Mouse (Mus musculus): ENCODE data around the gene Nuak2. TPM values are rescaled to one million over a fixed set of nuclear protein-coding genes. Genes with fewer than 3 reads are reported as not detected.
A peak's percentile ranks its signal among the peaks of the same experiment; 100 is the strongest.
"Not testable (repeated sequence)": the region's sequence is repeated elsewhere in the genome, so short reads cannot be mapped to it uniquely, and the experiment has no call there.

Gene Nuak2
- polyA plus RNA-seq, 1 experiment from 2014 or later: 0.84 TPM

- H3K4me1 ChIP-seq; H3K27ac ChIP-seq; H3K27me3 ChIP-seq (ENCODE audit: low read depth, poor library complexity, severe bottlenecking); H3K36me3 ChIP-seq; H3K4me3 ChIP-seq; H3K9me3 ChIP-seq (replicated peaks); DNase-seq (ENCODE audit: low spot score): not testable (repeated sequence)
These were observed 33.1 kb downstream of the Nuak2 start for GRCm38 (mm10) chr1:132349049-132349448.

GRCm38 (mm10) chr1:132349601-132350000 lies 33.7 kb downstream of the Nuak2 start:
- H3K36me3 ChIP-seq; H3K4me1 ChIP-seq; H3K27ac ChIP-seq; DNase-seq (ENCODE audit: low spot score); H3K9me3 ChIP-seq (replicated peaks); H3K4me3 ChIP-seq; H3K27me3 ChIP-seq (ENCODE audit: low read depth, poor library complexity, severe bottlenecking): not testable (repeated sequence)
- 95% methylated on average over 3 of the region's 3 CpGs for WGBS

GRCm38 (mm10) chr1:132351058-132351457 lies 35.1 kb downstream of the Nuak2 start:
- 95% methylated on average over 4 of the region's 4 CpGs for WGBS
- Histone ChIP-seq H3K4me3 (no peak overlapping the region), H3K36me3 (no peaks in the 10 kb centered on the region), H3K9me3 (replicated peaks) (no peaks in the 10 kb centered on the region), H3K27ac (no peak overlapping the region), H3K27me3 (ENCODE audit: low read depth, poor library complexity, severe bottlenecking) (no peaks in the 10 kb centered on the region), H3K4me1 (peaks cover 10% of the 10 kb centered on the region)
- DNase-seq (ENCODE audit: low spot score): no peak

GRCm38 (mm10) chr1:132353389-132353788 lies 37.5 kb downstream of the Nuak2 start:
- Histone ChIP-seq H3K4me1 (peaks cover 10% of the 10 kb centered on the region), H3K4me3 (no peak overlapping the region), H3K9me3 (replicated peaks) (no peaks in the 10 kb centered on the region), H3K27me3 (ENCODE audit: low read depth, poor library complexity, severe bottlenecking) (no peaks in the 10 kb centered on the region), H3K36me3 (peaks cover 17% of the 10 kb centered on the region), H3K27ac (no peak overlapping the region)
- no peak for DNase-seq (ENCODE audit: low spot score)
- 71% methylated on average over 5 of the region's 5 CpGs for WGBS

GRCm38 (mm10) chr1:132354234-132354633 lies 38.3 kb downstream of the Nuak2 start:
- no peaks in the 10 kb centered on the region for H3K27me3 ChIP-seq (ENCODE audit: low read depth, poor library complexity, severe bottlenecking)
- peaks cover 25% of the 10 kb centered on the region for H3K36me3 ChIP-seq
- whole genome bisulfite sequencing: 73% methylated on average over 9 of the region's 9 CpGs
- no peak for DNase-seq (ENCODE audit: low spot score)
- no peak overlapping the region for H3K4me3 ChIP-seq
- peak overlapping the region; percentile 42; the same call in 1 of the 2 replicates for H3K27ac ChIP-seq
- peaks cover 10% of the 10 kb centered on the region for H3K4me1 ChIP-seq
- H3K9me3 ChIP-seq (replicated peaks): no peaks in the 10 kb centered on the region

GRCm38 (mm10) chr1:132355162-132355601 lies 39.3 kb downstream of the Nuak2 start:
- WGBS: 77% methylated on average over 6 of the region's 6 CpGs
- Histone ChIP-seq H3K4me3 (no peak overlapping the region), H3K36me3 (peaks cover 35% of the 10 kb centered on the region), H3K27me3 (ENCODE audit: low read depth, poor library complexity, severe bottlenecking) (no peaks in the 10 kb centered on the region), H3K27ac (peak overlapping the region; percentile 54; the same call in 1 of the 2 replicates), H3K4me1 (peaks cover 10% of the 10 kb centered on the region), H3K9me3 (replicated peaks) (no peaks in the 10 kb centered on the region)
- DNase-seq (ENCODE audit: low spot score): no peak

- Histone ChIP-seq H3K27me3 (ENCODE audit: low read depth, poor library complexity, severe bottlenecking) (no peaks in the 10 kb centered on the region), H3K36me3 (peaks cover 41% of the 10 kb centered on the region), H3K9me3 (replicated peaks) (no peaks in the 10 kb centered on the region), H3K27ac (peak overlapping the region; percentile 54; the same call in 1 of the 2 replicates), H3K4me3 (no peak overlapping the region), H3K4me1 (peaks cover 10% of the 10 kb centered on the region)
- DNase-seq (ENCODE audit: low spot score): peak; percentile 85
- WGBS: 2% methylated on average over 3 of the region's 3 CpGs
These were observed 39.9 kb downstream of the Nuak2 start for GRCm38 (mm10) chr1:132355841-132356242.

GRCm38 (mm10) chr1:132356841-132357240 lies 40.9 kb downstream of the Nuak2 start:
- Histone ChIP-seq H3K9me3 (replicated peaks) (no peaks in the 10 kb centered on the region), H3K27me3 (ENCODE audit: low read depth, poor library complexity, severe bottlenecking) (no peaks in the 10 kb centered on the region), H3K27ac (no peak overlapping the region), H3K36me3 (peaks cover 51% of the 10 kb centered on the region), H3K4me3 (no peak overlapping the region), H3K4me1 (peaks cover 10% of the 10 kb centered on the region)
- 60% methylated on average over 1 of the region's 1 CpGs for WGBS
- DNase-seq (ENCODE audit: low spot score): no peak

GRCm38 (mm10) chr1:132361959-132362358 lies 46.0 kb downstream of the Nuak2 start:
- DNase-seq (ENCODE audit: low spot score): no peak
- H3K4me1 ChIP-seq: peaks cover 5% of the 10 kb centered on the region; the same call in 1 of the 2 replicates
- H3K27me3 ChIP-seq (ENCODE audit: low read depth, poor library complexity, severe bottlenecking): no peaks in the 10 kb centered on the region
- H3K4me3 ChIP-seq: no peak overlapping the region
- H3K36me3 ChIP-seq: peaks cover 71% of the 10 kb centered on the region
- H3K27ac ChIP-seq: no peak overlapping the region
- no peaks in the 10 kb centered on the region for H3K9me3 ChIP-seq (replicated peaks)
- 87% methylated on average over 6 of the region's 6 CpGs for WGBS

- peaks cover 9% of the 10 kb centered on the region; the same call in 1 of the 2 replicates for H3K4me1 ChIP-seq
- no peak overlapping the region for H3K4me3 ChIP-seq
- no peaks in the 10 kb centered on the region for H3K27me3 ChIP-seq (ENCODE audit: low read depth, poor library complexity, severe bottlenecking)
- no peaks in the 10 kb centered on the region for H3K9me3 ChIP-seq (replicated peaks)
- WGBS: 90% methylated on average over 3 of the region's 3 CpGs
- DNase-seq (ENCODE audit: low spot score): no peak
- peaks cover 51% of the 10 kb centered on the region for H3K36me3 ChIP-seq
- H3K27ac ChIP-seq: no peak overlapping the region
These were observed 48.5 kb downstream of the Nuak2 start for GRCm38 (mm10) chr1:132364388-132364787.

GRCm38 (mm10) chr1:132364896-132365557 lies 49.1 kb downstream of the Nuak2 start:
- H3K27ac ChIP-seq: no peak overlapping the region
- peaks cover 51% of the 10 kb centered on the region for H3K36me3 ChIP-seq
- no peak overlapping the region for H3K4me3 ChIP-seq
- DNase-seq (ENCODE audit: low spot score): no peak
- H3K27me3 ChIP-seq (ENCODE audit: low read depth, poor library complexity, severe bottlenecking): no peaks in the 10 kb centered on the region
- no peaks in the 10 kb centered on the region for H3K9me3 ChIP-seq (replicated peaks)
- 89% methylated on average over 7 of the region's 7 CpGs for WGBS
- H3K4me1 ChIP-seq: peaks cover 9% of the 10 kb centered on the region; the same call in 1 of the 2 replicates

- no peaks in the 10 kb centered on the region for H3K9me3 ChIP-seq (replicated peaks)
- H3K27me3 ChIP-seq (ENCODE audit: low read depth, poor library complexity, severe bottlenecking): no peaks in the 10 kb centered on the region
- DNase-seq (ENCODE audit: low spot score): no peak
- peak overlapping the region; percentile 17; the same call in 1 of the 2 replicates for H3K27ac ChIP-seq
- WGBS: 62% methylated on average over 4 of the region's 4 CpGs
- no peak overlapping the region for H3K4me3 ChIP-seq
- H3K4me1 ChIP-seq: peaks cover 9% of the 10 kb centered on the region; the same call in 1 of the 2 replicates
- peaks cover 51% of the 10 kb centered on the region for H3K36me3 ChIP-seq
These were observed 49.7 kb downstream of the Nuak2 start for GRCm38 (mm10) chr1:132365645-132366044.

- peaks cover 9% of the 10 kb centered on the region; the same call in 1 of the 2 replicates for H3K4me1 ChIP-seq
- no peaks in the 10 kb centered on the region for H3K27me3 ChIP-seq (ENCODE audit: low read depth, poor library complexity, severe bottlenecking)
- no peak overlapping the region for H3K4me3 ChIP-seq
- no peaks in the 10 kb centered on the region for H3K9me3 ChIP-seq (replicated peaks)
- whole genome bisulfite sequencing: 86% methylated on average over 8 of the region's 8 CpGs
- H3K36me3 ChIP-seq: peaks cover 50% of the 10 kb centered on the region
- H3K27ac ChIP-seq: peak overlapping the region; percentile 17; the same call in 1 of the 2 replicates
- no peak for DNase-seq (ENCODE audit: low spot score)
These were observed 50.3 kb downstream of the Nuak2 start for GRCm38 (mm10) chr1:132366235-132366634.
